Mouse (Mus musculus) heart, postnatal 36 days (tissue): ENCODE data around the gene Yars. TPM values are rescaled to one million over a fixed set of nuclear protein-coding genes. Genes with fewer than 3 reads are reported as not detected.

Experiments used
- total RNA-seq, 2 experiments: library from RNA; stranded (reverse); gene quantifications; 2 replicates each; pipeline ENCODE4 v1.2.3; 2021

Yars gene
- total RNA-seq, 2 experiments from 2014 or later, result 26.3 to 31.0 TPM

Other genes starting within 250 kb of the Yars start
- gene Azin2, start 227.3 kb upstream of the Yars start, total RNA-seq, result 1 to 10 TPM; 2.4 to 3.0 TPM
- 10 to 100 TPM; 67.6 to 71.0 TPM for gene Ak2, start 197.8 kb upstream of the Yars start, total RNA-seq
- gene Rnf19b, start 131.5 kb upstream of the Yars start, total RNA-seq, result 10 to 100 TPM; 24.3 to 27.2 TPM
- gene Tmem54, start 84.2 kb upstream of the Yars start, total RNA-seq, result not detected
- gene Hpca, start 67.7 kb upstream of the Yars start, total RNA-seq, result not detected
- 100 to 1,000 TPM; 324 to 341 TPM for gene Fndc5, start 52.8 kb upstream of the Yars start, total RNA-seq
- gene S100pbp, start within 50 bp of the Yars start, total RNA-seq, result 10 to 100 TPM; 11.3 to 15.7 TPM
- 1 to 10 TPM; 3.5 to 3.6 TPM for gene C77080, start 71.6 kb downstream of the Yars start, total RNA-seq
- 10 to 100 TPM; 15.8 to 17.1 TPM for gene Sync, start 97.9 kb downstream of the Yars start, total RNA-seq
- 10 to 100 TPM; 70.5 to 80.8 TPM for gene Rbbp4, start 145.6 kb downstream of the Yars start, total RNA-seq
- gene Zbtb8os, start 145.9 kb downstream of the Yars start, total RNA-seq, result 10 to 100 TPM; 22.9 to 27.1 TPM
- 1 to 10 TPM; 3.3 to 4.1 TPM for gene Zbtb8a, start 188.4 kb downstream of the Yars start, total RNA-seq